ENCODE assay signal across 11 mouse cellular contexts in genomic region chr4:88167008-88167862, GRCm38 (mm10).
DNase-seq lines count a peak whose midpoint lies in the region; ATAC-seq and TF ChIP-seq lines count a peak whose summit lies in the region.
"Had no signal": no experiment of that assay in that cellular context is flagged by ENCODE, and none has a peak within 500 bp of the region (broad histone marks: within the 10 kb centered on the region; RNA-seq: fewer than 3 reads in every experiment).

No protein-coding gene starts in this region.

- intact Hi-C loops in left cerebral cortex, postnatal 10 days (cut with DNase I) = no loop called here

- H3K27me3 ChIP-seq in splenic B cell, adult 2 months (ENCODE audit: control insufficient read depth, insufficient read depth, low read length, poor library complexity, severe bottlenecking) = no peaks in the 10 kb centered on the region
- H3K27me3 ChIP-seq in heart, embryonic 11.5 days (ENCODE audit: control insufficient read depth, insufficient read depth, low read length) = no peaks in the 10 kb centered on the region
- H3K27me3 ChIP-seq: lung, embryonic 15.5 days had no signal

- no peaks in the 10 kb centered on the region for H3K9me3 ChIP-seq in heart, embryonic 11.5 days (replicated peaks; ENCODE audit: control insufficient read depth, low read length)
- H3K9me3 ChIP-seq: lung, embryonic 15.5 days had no signal

- no peak for DNase-seq in layer of hippocampus, adult 2 months (ENCODE audit: low spot score in 2 of 2)
- DNase-seq in layer of hippocampus, adult 9-10 months (ENCODE audit: low spot score) = no peak
- peak; percentile 49 for DNase-seq in cerebellum, adult 11-12 months
- DNase-seq in splenic B cell, adult 2 months (ENCODE audit: low read depth, low spot score) = peak; percentile 6
- no peak for DNase-seq in left cerebral cortex, postnatal 10 days (ENCODE audit: extremely low spot score in 1 of 2, low spot score in 2 of 2)
- no peak for DNase-seq in urinary bladder, postnatal 10 days (ENCODE audit: low spot score)
- DNase-seq: gastrocnemius, adult 2 months; kidney, adult 18-20 months had no signal

- H3K27ac ChIP-seq in layer of hippocampus, adult 2 months = peak overlapping the region; percentile 36; the same call in 1 of the 2 replicates
- H3K27ac ChIP-seq in heart, embryonic 11.5 days (ENCODE audit: low read depth, low read length) = no peak overlapping the region
- H3K27ac ChIP-seq: gastrocnemius, adult 2 months; lung, embryonic 15.5 days had no signal

- H3K4me2 ChIP-seq in heart, embryonic 11.5 days = no peak overlapping the region
- H3K4me2 ChIP-seq: lung, embryonic 15.5 days had no signal

- no peak overlapping the region for H3K4me3 ChIP-seq in layer of hippocampus, adult 2 months
- H3K4me3 ChIP-seq in heart, embryonic 11.5 days (ENCODE audit: low read depth, low read length) = no peak overlapping the region
- H3K4me3 ChIP-seq: gastrocnemius, adult 2 months; lung, embryonic 15.5 days had no signal

- peaks cover 18% of the 10 kb centered on the region for H3K4me1 ChIP-seq in heart, embryonic 11.5 days (ENCODE audit: control insufficient read depth, insufficient read depth, low read length)
- H3K4me1 ChIP-seq: lung, embryonic 15.5 days had no signal

- ATAC-seq in inflammation-experienced regulatory T-cells, adult 6 months = peak; percentile 92
- no peak for ATAC-seq in heart, embryonic 11.5 days (replicated peaks; ENCODE audit: insufficient number of reproducible peaks, low FRiP score, low TSS enrichment)

- no peak overlapping the region for H3K9ac ChIP-seq in heart, embryonic 11.5 days (ENCODE audit: low read depth, low read length)
- H3K9ac ChIP-seq: lung, embryonic 15.5 days had no signal

- H3K36me3 ChIP-seq in splenic B cell, adult 2 months (ENCODE audit: control insufficient read depth, insufficient read depth, low read length, poor library complexity, severe bottlenecking) = no peaks in the 10 kb centered on the region
- no peaks in the 10 kb centered on the region for H3K36me3 ChIP-seq in heart, embryonic 11.5 days (ENCODE audit: control insufficient read depth, insufficient read depth, low read length)
- H3K36me3 ChIP-seq: lung, embryonic 15.5 days had no signal

- WGBS in heart, embryonic 11.5 days (ENCODE audit: insufficient replicate concordance) = 58% methylated on average over 7 of the region's 7 CpGs

- TF ChIP-seq CTCF in layer of hippocampus, adult 2 months (conservative IDR thresholded peaks at IDR 0.05) = no peak

Comparison
In these comparisons a context has a peak if more than half of its experiments do, and no peak if none do; other contexts are left out.
1. DNase-seq: peak in cerebellum, adult 11-12 months (single experiment) and splenic B cell, adult 2 months (single experiment); none in layer of hippocampus, adult 2 months (0 of 2), layer of hippocampus, adult 9-10 months (single experiment), left cerebral cortex, postnatal 10 days (0 of 2) and urinary bladder, postnatal 10 days (single experiment).